Mouse (Mus musculus) thymus, postnatal 25 days (tissue): ENCODE results near the gene Usp35.

Experiments
- DNase-seq: peaks from one replicate; pipeline ENCODE4 v3.0.0; 2022

Gene Usp35

GRCm38 (mm10) chr7:97331726-97332666 lies at the start of gene Usp35, which contains the start of gene Kctd21:
Gene Usp35, minus strand, starts transcription at chr7:97332020.
Gene Kctd21, plus strand, starts transcription at chr7:97332327.
- DNase-seq = peak; percentile 96

GRCm38 (mm10) chr7:97380500-97381123 lies 48.8 kb upstream of the Usp35 start:
- no peak for DNase-seq

GRCm38 (mm10) chr7:97379304-97379703 lies 47.5 kb upstream of the Usp35 start:
- no peak for DNase-seq

GRCm38 (mm10) chr7:97375906-97376305 lies 44.1 kb upstream of the Usp35 start:
- DNase-seq = no peak

GRCm38 (mm10) chr7:97375101-97375500 lies 43.3 kb upstream of the Usp35 start:
- DNase-seq = no peak

GRCm38 (mm10) chr7:97365887-97366286 lies 34.1 kb upstream of the Usp35 start:
- no peak for DNase-seq

- DNase-seq = peak; percentile 67
These were observed 29.6 kb upstream of the Usp35 start for GRCm38 (mm10) chr7:97361467-97361866.

GRCm38 (mm10) chr7:97360955-97361354 lies 29.1 kb upstream of the Usp35 start:
- no peak for DNase-seq

- no peak for DNase-seq
These were observed 28.3 kb upstream of the Usp35 start for GRCm38 (mm10) chr7:97360166-97360565.

GRCm38 (mm10) chr7:97358347-97358746 lies 26.5 kb upstream of the Usp35 start:
- DNase-seq = no peak

- no peak for DNase-seq
These were observed 26.0 kb upstream of the Usp35 start for GRCm38 (mm10) chr7:97357840-97358239.

- DNase-seq = no peak
These were observed 25.1 kb upstream of the Usp35 start for GRCm38 (mm10) chr7:97356875-97357276.

- DNase-seq = no peak
These were observed 24.4 kb upstream of the Usp35 start for GRCm38 (mm10) chr7:97356253-97356652.

GRCm38 (mm10) chr7:97355068-97355841 lies 23.4 kb upstream of the Usp35 start:
- DNase-seq = no peak

GRCm38 (mm10) chr7:97353356-97353755 lies 21.5 kb upstream of the Usp35 start:
- no peak for DNase-seq

GRCm38 (mm10) chr7:97351792-97352513 lies 20.1 kb upstream of the Usp35 start:
- no peak for DNase-seq

- DNase-seq = no peak
These were observed 19.1 kb upstream of the Usp35 start for GRCm38 (mm10) chr7:97350891-97351290.

- DNase-seq = no peak
These were observed 17.6 kb upstream of the Usp35 start for GRCm38 (mm10) chr7:97349438-97349837.

GRCm38 (mm10) chr7:97348836-97349235 lies 17.0 kb upstream of the Usp35 start:
- DNase-seq = no peak

GRCm38 (mm10) chr7:97348318-97348717 lies 16.5 kb upstream of the Usp35 start:
- no peak for DNase-seq

- DNase-seq = no peak
These were observed 15.6 kb upstream of the Usp35 start for GRCm38 (mm10) chr7:97347464-97347863.

- DNase-seq = no peak
These were observed 15.0 kb upstream of the Usp35 start for GRCm38 (mm10) chr7:97346822-97347166.
